Comparison of ENCODE assay signal across 9 mouse cellular contexts in genomic region chr17:11993249-11993648, GRCm38 (mm10).
DNase-seq lines count a peak whose midpoint lies in the region; ATAC-seq and TF ChIP-seq lines count a peak whose summit lies in the region.
"Had no signal": no experiment of that assay in that cellular context is flagged by ENCODE, and none has a peak within 500 bp of the region (broad histone marks: within the 10 kb centered on the region; RNA-seq: fewer than 3 reads in every experiment).

No protein-coding gene starts in this region.

- DNase-seq in heart, postnatal 14 days: peak; percentile 28 to 54
- DNase-seq in Muller cell, postnatal 12 days (ENCODE audit: inconsistent ontology term): peak; percentile 31
- DNase-seq in cerebellum, postnatal 36 days: peak; percentile 51 to 58
- DNase-seq in left cerebral cortex, postnatal 14 days (ENCODE audit: low spot score in 2 of 2): peak; percentile 59 to 73
- DNase-seq in midbrain, postnatal 0 days (ENCODE audit: low spot score): peak; percentile 87

- intact Hi-C loops in heart, postnatal 14 days (cut with DNase I): no loop called here
- intact Hi-C loops in left cerebral cortex, postnatal 14 days (cut with DNase I): no loop called here

- H3K4me1 ChIP-seq in heart, embryonic 12.5 days (replicated peaks): peaks cover 17% of the 10 kb centered on the region
- peaks cover 15% of the 10 kb centered on the region for H3K4me1 ChIP-seq in hindbrain, embryonic 13.5 days (replicated peaks)
- H3K4me1 ChIP-seq in midbrain, postnatal 0 days (ENCODE audit: insufficient read depth, low read length): no peaks in the 10 kb centered on the region

- H3K4me3 ChIP-seq in heart, embryonic 12.5 days: no peak overlapping the region
- H3K4me3 ChIP-seq in hindbrain, embryonic 13.5 days: no peak overlapping the region
- H3K4me3 ChIP-seq in midbrain, postnatal 0 days (ENCODE audit: low read depth, low read length): no peak overlapping the region
- H3K4me3 ChIP-seq: limb, embryonic 12.5 days had no signal

- WGBS in heart, embryonic 12.5 days: 31% methylated on average over 8 of the region's 8 CpGs
- 29% methylated on average over 8 of the region's 8 CpGs for WGBS in hindbrain, embryonic 13.5 days
- 24% methylated on average over 8 of the region's 8 CpGs for WGBS in midbrain, postnatal 0 days

- peaks cover 12% of the 10 kb centered on the region; the same call in 1 of the 2 replicates for H3K27me3 ChIP-seq in heart, embryonic 12.5 days (replicated peaks)
- H3K27me3 ChIP-seq in hindbrain, embryonic 13.5 days: no peaks in the 10 kb centered on the region
- no peaks in the 10 kb centered on the region for H3K27me3 ChIP-seq in midbrain, postnatal 0 days (ENCODE audit: insufficient read depth, low read length)

- no peak overlapping the region for H3K9ac ChIP-seq in heart, embryonic 12.5 days
- H3K9ac ChIP-seq in hindbrain, embryonic 13.5 days: no peak overlapping the region
- H3K9ac ChIP-seq in midbrain, postnatal 0 days (replicated peaks; ENCODE audit: low read length, poor library complexity, severe bottlenecking): no peak overlapping the region
- H3K9ac ChIP-seq: limb, embryonic 12.5 days had no signal

- H3K4me2 ChIP-seq in heart, embryonic 12.5 days: no peak overlapping the region
- no peak overlapping the region for H3K4me2 ChIP-seq in hindbrain, embryonic 13.5 days
- no peak overlapping the region for H3K4me2 ChIP-seq in midbrain, postnatal 0 days (ENCODE audit: low read depth, low read length, poor library complexity, severe bottlenecking)
- H3K4me2 ChIP-seq: limb, embryonic 12.5 days had no signal

- H3K27ac ChIP-seq in heart, embryonic 12.5 days (ENCODE audit: poor library complexity, severe bottlenecking): no peak overlapping the region
- H3K27ac ChIP-seq in hindbrain, embryonic 13.5 days: no peak overlapping the region
- H3K27ac ChIP-seq in midbrain, postnatal 0 days (ENCODE audit: low read depth, low read length): no peak overlapping the region
- H3K27ac ChIP-seq: limb, embryonic 12.5 days had no signal

- no peaks in the 10 kb centered on the region for H3K9me3 ChIP-seq in heart, embryonic 12.5 days (replicated peaks)
- no peaks in the 10 kb centered on the region for H3K9me3 ChIP-seq in hindbrain, embryonic 13.5 days
- no peaks in the 10 kb centered on the region for H3K9me3 ChIP-seq in midbrain, postnatal 0 days (ENCODE audit: low read length)
- H3K9me3 ChIP-seq: limb, embryonic 12.5 days had no signal

- peak; percentile 84 for TF ChIP-seq CTCF in midbrain, postnatal 0 days (IDR thresholded peaks at IDR 0.05)

- no peaks in the 10 kb centered on the region for H3K36me3 ChIP-seq in heart, embryonic 12.5 days
- H3K36me3 ChIP-seq in hindbrain, embryonic 13.5 days: no peaks in the 10 kb centered on the region
- H3K36me3 ChIP-seq in midbrain, postnatal 0 days (ENCODE audit: insufficient read depth, low read length): no peaks in the 10 kb centered on the region
- H3K36me3 ChIP-seq: limb, embryonic 12.5 days had no signal

- ATAC-seq in heart, embryonic 12.5 days (ENCODE audit: insufficient number of reproducible peaks, low FRiP score): no peak
- peak; percentile 61; the same call in 1 of the 2 replicates for ATAC-seq in hindbrain, embryonic 13.5 days (ENCODE audit: low FRiP score)
- ATAC-seq in midbrain, postnatal 0 days (ENCODE audit: low FRiP score): no peak
- no peak for ATAC-seq in activated CD4-positive, CD25-positive, alpha-beta regulatory T cell, adult 4 months

Comparison
In these comparisons a context has a peak if more than half of its experiments do, and no peak if none do; other contexts are left out.
1. DNase-seq: peak in every context shown above with its lines; median percentile 87 in midbrain, postnatal 0 days; 66 in left cerebral cortex, postnatal 14 days; 54 in cerebellum, postnatal 36 days; 41 in heart, postnatal 14 days; 31 in Muller cell, postnatal 12 days.